Mouse (Mus musculus): Measurements from ENCODE around the gene Syk.

Syk gene

DNA sequence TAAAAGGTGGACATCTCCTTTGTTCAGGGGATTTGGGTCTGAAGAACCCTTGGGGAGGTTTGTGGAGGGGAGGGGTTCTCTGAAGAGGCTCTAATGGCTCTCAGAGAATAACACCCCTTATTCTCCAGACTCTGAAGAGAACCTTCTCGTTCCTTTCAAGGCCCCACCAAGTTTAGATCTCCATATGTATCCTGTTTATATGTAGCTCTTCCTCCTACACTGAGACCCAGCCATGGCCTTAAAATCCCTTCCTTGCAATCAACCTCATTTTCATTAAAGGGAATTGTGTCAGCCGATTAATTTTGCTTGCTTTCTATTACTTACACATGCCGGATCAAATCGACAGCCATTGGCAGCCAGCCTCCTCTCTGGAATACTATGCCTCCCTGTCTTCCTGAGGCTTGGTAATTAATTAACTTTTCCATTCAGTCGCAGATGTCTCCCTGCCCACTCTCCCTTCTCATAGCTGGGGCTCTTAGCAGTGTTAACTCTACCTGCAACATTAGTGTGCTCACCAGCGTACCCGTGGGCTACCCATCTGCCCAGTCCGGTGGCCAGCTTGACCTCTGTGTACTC is 13.7 kb upstream of the Syk start:
- DNase-seq = no peak

GRCm38 (mm10) chr13:52570276-52570675 is 12.7 kb upstream of the Syk start:
- DNase-seq = no peak

DNA sequence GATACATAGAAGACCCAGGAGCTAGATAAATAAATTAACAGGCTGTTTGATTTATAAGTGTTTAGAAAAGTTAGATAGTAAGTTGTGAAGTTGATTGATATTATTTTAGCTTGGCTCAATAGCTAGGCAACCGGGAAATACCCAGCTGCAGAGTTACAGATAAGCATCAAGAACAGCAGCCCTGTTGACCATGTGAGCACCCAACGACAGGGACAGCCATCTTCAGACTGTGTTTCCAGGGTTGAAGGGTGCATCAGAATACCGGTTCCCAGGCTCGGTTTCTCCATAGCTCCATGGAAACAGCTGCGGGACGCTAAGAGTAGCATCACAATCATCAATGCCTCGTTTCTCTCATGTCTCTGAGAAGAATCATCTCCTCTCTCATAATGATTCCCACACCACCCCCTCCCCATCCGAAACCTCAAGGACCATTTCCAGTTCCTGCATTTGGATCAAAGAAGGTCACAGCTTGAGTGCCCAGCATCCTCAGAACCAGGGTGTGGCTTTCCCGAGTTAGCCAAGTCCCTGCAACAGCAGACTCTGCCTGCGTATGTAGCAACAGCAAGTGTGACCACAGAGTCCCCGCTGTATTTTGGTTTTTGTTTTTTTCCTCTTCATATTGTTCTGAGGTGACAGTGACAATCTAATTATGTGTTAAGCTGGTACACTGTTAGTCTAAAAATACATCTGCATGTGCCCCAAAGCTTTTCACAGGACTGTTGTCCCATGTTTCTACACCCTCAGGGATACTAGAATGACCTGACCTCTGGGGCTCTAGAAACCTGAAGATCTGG is 11.2 kb upstream of the Syk start:
- DNase-seq = no peak

- DNase-seq = no peak
Observed at GRCm38 (mm10) chr13:52572451-52573446, 10.2 kb upstream of the Syk start.

DNA sequence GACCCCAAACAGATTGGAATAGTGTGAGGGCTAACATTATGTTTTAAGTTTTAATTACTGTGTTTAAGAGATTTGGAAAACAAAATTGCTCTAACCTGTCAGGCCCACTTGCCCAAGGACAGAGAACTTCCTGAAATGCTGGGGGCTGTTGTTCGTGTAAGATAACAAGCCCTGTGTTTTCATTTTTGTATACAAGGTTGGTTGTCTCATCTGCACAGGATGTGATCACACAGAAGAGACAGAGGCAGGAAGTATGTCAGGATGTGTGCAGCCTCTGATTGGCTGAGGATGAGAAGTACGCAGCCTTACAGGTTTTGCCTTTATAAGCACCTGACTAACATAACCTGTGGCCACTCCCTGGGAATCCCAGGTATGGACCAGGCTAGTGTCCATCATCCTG is 8.7 kb upstream of the Syk start:
- DNase-seq = no peak

GRCm38 (mm10) chr13:52575483-52575882 is 7.5 kb upstream of the Syk start:
- DNase-seq = no peak

GRCm38 (mm10) chr13:52576021-52576614 is 6.9 kb upstream of the Syk start:
- no peak for DNase-seq

GRCm38 (mm10) chr13:52576841-52577240 is 6.1 kb upstream of the Syk start:
- DNase-seq = no peak

DNA sequence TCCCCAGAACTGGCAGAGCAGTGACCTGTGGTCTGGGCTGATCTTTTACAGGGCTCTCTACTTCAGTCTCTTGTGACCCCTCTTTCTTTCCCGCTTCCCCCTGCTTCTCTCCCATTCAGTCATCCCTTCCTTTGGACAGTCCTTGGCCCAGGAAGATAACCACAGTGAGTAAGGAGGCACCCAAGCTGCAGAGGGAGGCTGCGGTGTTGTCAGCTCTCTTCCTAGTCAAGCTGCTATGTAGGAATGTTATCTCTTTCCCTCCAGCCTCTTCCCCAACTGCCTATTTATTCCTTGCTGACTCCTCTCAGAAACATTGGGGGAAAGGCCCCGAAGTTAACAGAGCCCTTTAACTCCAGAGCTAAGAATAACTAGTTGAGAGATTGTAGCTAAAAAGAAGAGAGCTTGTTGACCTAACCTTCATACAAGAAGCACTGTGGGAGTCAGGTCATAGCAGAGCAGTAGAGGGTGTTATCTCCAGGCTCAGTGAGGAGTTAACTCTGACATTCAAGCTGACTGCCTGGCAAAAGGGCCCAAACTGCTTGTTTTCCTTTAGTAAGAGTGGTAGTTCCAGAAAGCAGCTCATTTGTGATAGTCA is 5.5 kb upstream of the Syk start:
- no peak for DNase-seq

DNA sequence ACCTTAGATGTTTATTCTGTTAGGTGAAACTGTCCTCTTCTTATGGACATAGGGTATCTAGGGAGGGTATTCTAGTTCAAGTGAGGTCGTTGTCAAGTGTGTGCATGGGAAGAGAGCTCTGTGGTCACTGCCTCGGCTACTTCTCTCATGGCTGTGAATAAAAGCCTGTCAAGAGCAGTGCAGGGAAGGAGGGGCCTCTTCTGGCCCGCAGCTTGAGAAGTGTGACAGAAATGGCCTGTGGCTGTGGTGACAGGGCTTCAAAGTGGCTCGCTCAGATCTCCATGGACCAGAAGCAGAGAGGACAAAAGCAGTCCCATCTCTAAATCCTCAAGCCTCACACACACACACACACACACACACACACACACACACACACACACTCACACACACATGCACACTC is 5.0 kb upstream of the Syk start:
- DNase-seq = no peak

- no peak for DNase-seq
Observed at GRCm38 (mm10) chr13:52578776-52579175, 4.2 kb upstream of the Syk start.

DNA sequence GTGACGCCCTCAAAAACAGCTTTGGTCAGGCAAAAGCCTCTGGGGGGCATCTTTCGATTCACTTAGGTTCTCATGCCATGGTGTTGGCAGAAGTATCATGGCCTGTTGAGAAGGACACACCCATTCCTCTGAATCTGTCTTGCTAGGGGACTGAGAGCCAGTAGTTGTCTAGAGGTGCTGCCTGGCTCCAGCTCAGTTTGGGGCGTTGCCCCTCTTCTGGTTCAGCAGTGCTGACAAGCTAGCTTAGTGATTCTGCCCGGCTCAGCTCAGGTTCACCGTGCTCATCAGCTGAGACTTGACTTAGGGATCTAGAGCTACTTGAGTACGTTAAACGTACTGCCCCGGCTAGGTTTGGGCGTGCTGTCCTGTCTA is 481 bp upstream of the Syk start:
- DNase-seq = no peak

GRCm38 (mm10) chr13:52583943-52584562 is 1.1 kb downstream of the Syk start:
- no peak for DNase-seq

DNA sequence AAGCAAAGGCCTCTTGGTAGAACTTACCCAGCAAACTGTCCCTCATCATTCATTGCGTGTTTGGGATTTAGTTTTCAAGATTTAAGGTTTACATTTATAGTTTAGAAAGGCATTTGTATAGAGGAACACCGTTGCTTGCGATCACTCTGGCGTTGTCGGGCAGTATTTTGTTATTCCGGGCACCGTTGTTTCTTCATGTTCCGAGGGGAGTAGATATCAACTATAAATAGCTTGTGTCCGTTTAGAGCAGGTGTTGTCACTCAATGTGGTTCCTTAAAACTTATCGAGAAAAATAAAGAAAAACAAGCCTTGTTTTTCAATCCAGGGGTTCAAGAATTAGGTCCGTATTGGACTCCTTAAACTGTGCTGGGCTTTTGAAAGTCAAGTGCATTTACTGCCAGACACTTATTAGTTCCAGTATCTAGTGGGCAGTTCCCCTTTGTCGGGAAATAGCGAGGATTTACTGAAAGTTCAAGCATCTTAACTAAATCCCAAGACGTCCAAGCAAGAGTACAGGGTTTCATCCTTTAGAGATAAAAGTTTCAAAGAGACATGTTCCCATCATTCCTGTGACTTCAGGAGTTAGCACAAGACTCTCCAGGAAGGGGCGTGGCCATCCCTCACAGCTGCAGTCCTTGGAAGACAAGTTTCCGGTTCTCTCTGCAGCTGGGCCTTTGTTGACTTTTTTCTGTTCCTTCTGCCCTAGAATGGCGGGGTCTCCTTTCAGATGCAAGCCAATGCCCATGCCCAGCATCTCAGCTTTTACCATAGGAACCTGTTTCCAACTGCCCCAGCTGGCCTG is 1.9 kb downstream of the Syk start:
- DNase-seq = peak; percentile 40 to 54

DNA sequence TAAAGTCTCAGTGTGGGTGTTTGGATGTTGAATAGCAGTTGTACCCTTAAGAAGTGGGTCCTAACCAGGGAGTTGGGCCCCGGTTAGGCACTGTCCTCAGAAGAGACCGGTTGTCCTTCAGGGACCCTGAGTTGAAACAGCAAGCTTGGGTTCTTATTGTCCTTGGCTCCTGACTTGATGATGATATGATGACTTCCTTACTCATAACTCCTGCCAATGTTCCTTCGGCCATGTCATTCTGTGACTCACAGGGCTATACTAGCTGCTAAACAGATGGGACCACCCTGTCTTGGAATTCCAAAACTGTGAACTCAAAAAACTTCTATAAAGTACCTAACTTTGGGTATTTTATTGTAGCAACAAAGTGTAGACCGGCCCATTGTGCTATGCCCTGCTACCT is 4.8 kb downstream of the Syk start:
- no peak for DNase-seq

GRCm38 (mm10) chr13:52589043-52589442 is 6.1 kb downstream of the Syk start:
- no peak for DNase-seq

DNA sequence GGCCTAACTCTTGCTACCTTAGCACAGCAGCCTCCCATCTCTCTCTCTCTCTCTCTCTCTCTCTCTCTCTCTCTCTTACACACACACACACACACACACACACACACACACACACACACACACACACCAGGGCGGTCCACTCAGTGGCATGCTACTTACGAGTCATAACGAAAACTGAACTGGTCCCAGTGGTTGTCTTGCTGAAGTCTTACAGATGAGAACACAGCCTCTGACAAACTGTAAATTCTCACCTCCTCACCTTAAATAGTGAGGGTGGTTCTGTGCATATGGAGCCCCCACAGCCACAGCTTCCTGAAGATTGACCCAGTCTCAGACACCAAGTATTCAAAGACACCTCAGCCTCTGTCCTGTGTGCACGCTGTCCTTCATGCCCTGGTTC is 8.9 kb downstream of the Syk start:
- no peak for DNase-seq

DNA sequence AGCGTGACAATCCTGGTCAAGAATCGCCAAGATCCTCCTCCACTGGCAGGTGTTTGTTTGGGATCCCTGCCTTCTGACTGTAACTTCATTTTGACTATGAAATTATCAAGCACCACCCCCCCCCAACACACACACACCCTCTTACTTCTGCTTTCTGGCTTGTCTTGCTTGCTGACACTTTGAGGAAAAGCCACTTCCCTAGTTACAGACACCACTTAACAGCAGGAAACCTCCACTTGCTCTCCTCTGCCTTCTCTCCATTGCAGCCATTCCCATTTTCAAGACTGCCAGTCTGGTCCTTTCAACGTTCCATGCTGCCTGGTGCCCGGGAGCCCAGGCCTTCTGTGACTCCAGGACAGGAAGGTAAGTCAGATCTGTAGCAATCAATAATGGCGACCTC is 13.7 kb downstream of the Syk start:
- no peak for DNase-seq

GRCm38 (mm10) chr13:52597092-52597678 is 14.2 kb downstream of the Syk start:
- DNase-seq = no peak

DNA sequence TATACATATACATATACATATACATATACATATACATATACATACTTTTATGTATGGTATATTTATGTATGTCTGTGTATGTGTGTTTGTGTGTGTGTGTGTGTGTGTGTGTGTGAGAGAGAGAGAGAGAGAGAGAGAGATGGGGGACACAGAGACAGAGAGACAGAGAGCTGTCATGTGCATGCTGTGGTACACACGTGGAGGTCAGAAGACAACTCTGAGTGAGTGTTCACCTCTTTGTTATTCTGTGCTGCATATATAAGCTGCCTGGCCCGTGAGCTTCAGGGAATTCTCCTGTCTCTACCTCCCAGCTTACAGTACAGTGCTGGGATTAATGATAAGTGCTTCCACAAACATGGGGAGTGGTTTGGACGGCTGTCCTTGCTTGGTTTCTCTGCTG is 15.3 kb downstream of the Syk start:
- DNase-seq = no peak

Data from kidney, postnatal 4 days (tissue).